Mouse (Mus musculus) CH12.LX (cell line): ENCODE data around the gene Gm4302. TPM values are rescaled to one million over a fixed set of nuclear protein-coding genes. Genes with fewer than 3 reads are reported as not detected.
"Not testable (repeated sequence)": the region's sequence is repeated elsewhere in the genome, so short reads cannot be mapped to it uniquely, and the experiment has no call there.

ENCODE experiments used
- DNase-seq: peaks from one replicate; pipeline ENCODE4 v3.0.0-alpha.2; 2013; ENCODE audit errors: extremely low read depth
- H3K27ac ChIP-seq: 2 replicates; pipeline ENCODE4 v1.5.1; 2012; ENCODE audit warnings: low read depth, mild to moderate bottlenecking, control low read depth, moderate library complexity; ENCODE audit not compliant: insufficient read depth
- H3K27me3 ChIP-seq: replicated peaks from 2 replicates; pipeline ENCODE3; 2012; ENCODE audit warnings: inconsistent platforms
- H3K36me3 ChIP-seq, 2 experiments: replicated peaks in 1 of 2; 2 replicates each; pipeline versions ENCODE3 to v1.6.1; 2012; ENCODE audit warnings: inconsistent platforms in 1 of 2, low read length in 1 of 2, mild to moderate bottlenecking in 1 of 2, mixed read lengths in 1 of 2, moderate library complexity in 1 of 2; ENCODE audit not compliant: control insufficient read depth in 1 of 2, insufficient read depth in 1 of 2
- H3K4me1 ChIP-seq, 2 experiments: 2 replicates each; pipeline ENCODE4 v1.6.1; 2012; ENCODE audit warnings: inconsistent platforms in 1 of 2, moderate library complexity in 1 of 2; ENCODE audit not compliant: insufficient read depth in 2 of 2, control insufficient read depth in 1 of 2
- H3K4me2 ChIP-seq: 2 replicates; pipeline ENCODE4 v1.6.1; 2012; ENCODE audit warnings: low read depth, mild to moderate bottlenecking, control low read depth; ENCODE audit not compliant: poor library complexity, insufficient read depth, severe bottlenecking
- H3K4me3 ChIP-seq, 3 experiments: fragments of 150-350 bp in 1 of 3; sonication (generic) in 1 of 3; replicated peaks in 1 of 3; 2 replicates each; pipeline versions ENCODE3 to v1.5.1; 2011 to 2012; ENCODE audit warnings: low read depth in 2 of 3, low read length in 2 of 3, mild to moderate bottlenecking in 2 of 3, moderate library complexity in 2 of 3, control low read depth in 1 of 3, improper control_type of control experiment in 1 of 3, inconsistent platforms in 1 of 3, mixed read lengths in 1 of 3; ENCODE audit not compliant: poor library complexity in 1 of 3
- H3K79me2 ChIP-seq: replicated peaks from 2 replicates; pipeline ENCODE4 v1.6.1; 2012; ENCODE audit warnings: mild to moderate bottlenecking, moderate library complexity; ENCODE audit not compliant: control insufficient read depth, poor library complexity, insufficient read depth, severe bottlenecking; ENCODE audit errors: extremely low read depth
- H3K9ac ChIP-seq: 2 replicates; pipeline ENCODE4 v1.6.1; 2012; ENCODE audit warnings: low read depth, mild to moderate bottlenecking, control low read depth, moderate library complexity; ENCODE audit not compliant: insufficient read depth
- H3K9me3 ChIP-seq: replicated peaks from 2 replicates; pipeline ENCODE3; 2012; ENCODE audit warnings: low read length, inconsistent platforms, mixed read lengths
- dilution Hi-C: fragments of 300-500 bp; cut with MboI; formaldehyde crosslinking; loops from 2 replicates; pipeline ENCODE4 v1.14.3; 2020; ENCODE audit warnings: low sequenced_read_pairs; ENCODE audit not compliant: extremely low pct_unique_long_range_greater_than_20kb, extremely low pct_ligation_motif_present
- in situ Hi-C: fragments of 300-500 bp; cut with MboI; formaldehyde crosslinking; loops from 3 replicates; pipeline ENCODE4 v1.14.3; 2019; ENCODE audit warnings: low sequenced_read_pairs, low pct_ligation_motif_present, low pct_unique_long_range_greater_than_20kb, mixed read lengths
- polyA plus RNA-seq: library from polyadenylated mRNA; unstranded; fragments of >175 nt; gene quantifications from 2 replicates; pipeline ENCODE4 v1.2.1, GENCODE M21; 2012; ENCODE audit warnings: low read depth; ENCODE audit not compliant: insufficient read length
- total RNA-seq, 2 experiments: library from RNA; depleted of rRNA; stranded (reverse); fragments of 300-350 nt in 1 of 2; fragments of >200 nt in 1 of 2; gene quantifications; 2 replicates each; pipeline ENCODE4 v1.2.3; 2012 to 2014

The Gm4302 gene
- total and polyA plus RNA-seq, 3 experiments: not detected

DNA sequence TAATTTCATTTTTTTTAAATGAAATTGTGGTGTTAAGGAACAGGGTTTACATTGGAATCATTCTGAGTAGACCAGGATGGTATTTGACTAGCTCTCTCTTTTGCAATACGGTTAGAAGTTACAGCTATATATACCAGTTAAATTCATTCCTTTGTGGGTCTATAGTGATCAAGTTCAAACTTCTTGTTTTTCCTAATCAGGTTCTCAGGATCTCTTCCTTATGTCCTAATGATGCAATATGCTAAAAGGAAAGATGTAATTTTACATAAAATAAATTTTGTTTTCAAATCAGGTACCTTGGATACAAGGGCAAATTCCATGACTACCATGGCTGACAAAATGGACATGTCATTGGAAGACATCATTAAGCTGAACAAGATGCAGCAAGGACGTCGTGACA, 10.2 kb downstream of the Gm4302 start, which contains the start of gene Gm4305:
Gm4305 (plus strand) TSS at position 301 of the 400 bp plus-strand sequence.
- H3K27ac ChIP-seq, DNase-seq, H3K4me2 ChIP-seq, dilution Hi-C loops, H3K4me3 ChIP-seq, H3K27me3 ChIP-seq, H3K9me3 ChIP-seq, H3K79me2 ChIP-seq, in situ Hi-C loops, H3K4me1 ChIP-seq, H3K9ac ChIP-seq, H3K36me3 ChIP-seq: not testable (repeated sequence)

DNA sequence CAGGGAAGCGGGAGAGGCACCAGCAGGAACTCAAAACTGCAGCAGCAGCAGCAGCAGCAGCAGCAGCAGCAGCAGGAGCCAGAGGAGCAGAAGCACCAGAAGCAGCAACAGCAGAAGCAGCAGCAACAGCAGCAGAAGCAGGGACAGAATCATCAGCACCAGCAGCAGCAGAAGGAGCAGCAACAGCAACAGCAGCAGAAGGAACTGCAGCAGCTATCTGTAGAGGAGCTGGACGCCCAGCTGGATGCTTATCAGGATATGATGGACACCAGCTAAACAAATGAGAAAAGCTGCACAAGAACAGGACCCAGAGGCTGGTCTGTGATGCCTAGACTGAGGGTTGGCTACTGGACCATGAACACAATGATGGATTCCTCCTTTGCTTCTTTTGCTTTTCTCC, 16.2 kb downstream of the Gm4302 start:
- H3K79me2 ChIP-seq, H3K27me3 ChIP-seq, H3K9ac ChIP-seq, H3K4me2 ChIP-seq, DNase-seq, H3K4me3 ChIP-seq, H3K36me3 ChIP-seq, H3K27ac ChIP-seq, H3K4me1 ChIP-seq, in situ Hi-C loops, dilution Hi-C loops, H3K9me3 ChIP-seq: not testable (repeated sequence)

DNA sequence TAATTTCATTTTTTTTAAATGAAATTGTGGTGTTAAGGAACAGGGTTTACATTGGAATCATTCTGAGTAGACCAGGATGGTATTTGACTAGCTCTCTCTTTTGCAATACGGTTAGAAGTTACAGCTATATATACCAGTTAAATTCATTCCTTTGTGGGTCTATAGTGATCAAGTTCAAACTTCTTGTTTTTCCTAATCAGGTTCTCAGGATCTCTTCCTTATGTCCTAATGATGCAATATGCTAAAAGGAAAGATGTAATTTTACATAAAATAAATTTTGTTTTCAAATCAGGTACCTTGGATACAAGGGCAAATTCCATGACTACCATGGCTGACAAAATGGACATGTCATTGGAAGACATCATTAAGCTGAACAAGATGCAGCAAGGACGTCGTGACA, 20.4 kb downstream of the Gm4302 start, which contains the start of gene Gm4307:
Gm4307 (plus strand) TSS at position 301 of the 400 bp plus-strand sequence.
- H3K4me1 ChIP-seq, H3K36me3 ChIP-seq, in situ Hi-C loops, dilution Hi-C loops, H3K79me2 ChIP-seq, H3K4me2 ChIP-seq, DNase-seq, H3K9me3 ChIP-seq, H3K27me3 ChIP-seq, H3K4me3 ChIP-seq, H3K9ac ChIP-seq, H3K27ac ChIP-seq: not testable (repeated sequence)

DNA sequence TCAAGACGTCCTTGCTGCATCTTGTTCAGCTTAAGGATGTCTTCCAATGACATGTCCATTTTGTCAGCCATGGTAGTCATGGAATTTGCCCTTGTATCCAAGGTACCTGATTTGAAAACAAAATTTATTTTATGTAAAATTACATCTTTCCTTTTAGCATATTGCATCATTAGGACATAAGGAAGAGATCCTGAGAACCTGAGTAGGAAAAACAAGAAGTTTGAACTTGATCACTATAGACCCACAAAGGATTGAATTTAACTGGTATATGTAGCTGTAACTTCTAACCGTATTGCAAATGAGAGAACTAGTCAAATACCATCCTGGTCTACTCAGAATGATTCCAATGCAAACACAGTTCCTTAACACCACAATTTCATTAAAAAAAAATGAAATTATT, 41.8 kb downstream of the Gm4302 start, which contains the start of gene Gm4312:
Gm4312 (minus strand) TSS at position 101 of the 400 bp plus-strand sequence.
- H3K36me3 ChIP-seq, H3K9ac ChIP-seq, H3K4me3 ChIP-seq, H3K27ac ChIP-seq, dilution Hi-C loops, H3K27me3 ChIP-seq, H3K79me2 ChIP-seq, in situ Hi-C loops, H3K4me2 ChIP-seq, H3K4me1 ChIP-seq, H3K9me3 ChIP-seq, DNase-seq: not testable (repeated sequence)

Other genes with a start within 250 kb of the Gm4302 start
- gene Gm4301, start 5.2 kb upstream of the Gm4302 start, total RNA-seq (2012; rRNA removed): not detected in 2 replicates
- not detected in 2 replicates for gene Gm4301, start 5.2 kb upstream of the Gm4302 start, total RNA-seq (2014; rRNA removed)
- not detected in 2 replicates for gene Gm4301, start 5.2 kb upstream of the Gm4302 start, polyA plus RNA-seq
- not detected in 2 replicates for gene Gm4303, start 5.1 kb downstream of the Gm4302 start, total RNA-seq (2012; rRNA removed)
- gene Gm4303, start 5.1 kb downstream of the Gm4302 start, total RNA-seq (2014; rRNA removed): not detected in 2 replicates
- gene Gm4303, start 5.1 kb downstream of the Gm4302 start, polyA plus RNA-seq: not detected in 2 replicates
- not detected in 2 replicates for gene Gm4305, start 10.3 kb downstream of the Gm4302 start, total RNA-seq (2012; rRNA removed)
- gene Gm4305, start 10.3 kb downstream of the Gm4302 start, total RNA-seq (2014; rRNA removed): not detected in 2 replicates
- not detected in 2 replicates for gene Gm4305, start 10.3 kb downstream of the Gm4302 start, polyA plus RNA-seq
- gene Gm4307, start 20.5 kb downstream of the Gm4302 start, total RNA-seq (2012; rRNA removed): not detected in 2 replicates
- not detected in 2 replicates for gene Gm4307, start 20.5 kb downstream of the Gm4302 start, total RNA-seq (2014; rRNA removed)
- not detected in 2 replicates for gene Gm4307, start 20.5 kb downstream of the Gm4302 start, polyA plus RNA-seq
- gene Gm4312, start 41.7 kb downstream of the Gm4302 start, total RNA-seq (2012; rRNA removed): not detected in 2 replicates
- gene Gm4312, start 41.7 kb downstream of the Gm4302 start, total RNA-seq (2014; rRNA removed): not detected in 2 replicates
- gene Gm4312, start 41.7 kb downstream of the Gm4302 start, polyA plus RNA-seq: not detected in 2 replicates
- gene Tmtc3, start 146.5 kb downstream of the Gm4302 start, total RNA-seq (2012; rRNA removed): not detected in 2 replicates
- gene Tmtc3, start 146.5 kb downstream of the Gm4302 start, total RNA-seq (2014; rRNA removed): not detected in 2 replicates
- gene Tmtc3, start 146.5 kb downstream of the Gm4302 start, polyA plus RNA-seq: not detected in 2 replicates
- gene Cep290, start 146.7 kb downstream of the Gm4302 start, total RNA-seq (2012; rRNA removed): 0.30 and 0.67 TPM in 2 replicates
- not detected in 2 replicates for gene Cep290, start 146.7 kb downstream of the Gm4302 start, total RNA-seq (2014; rRNA removed)
- not detected in 2 replicates for gene Cep290, start 146.7 kb downstream of the Gm4302 start, polyA plus RNA-seq
- not detected in 2 replicates for gene 4930430F08Rik, start 249.6 kb downstream of the Gm4302 start, total RNA-seq (2012; rRNA removed)
- gene 4930430F08Rik, start 249.6 kb downstream of the Gm4302 start, total RNA-seq (2014; rRNA removed): not detected in 2 replicates
- not detected in 2 replicates for gene 4930430F08Rik, start 249.6 kb downstream of the Gm4302 start, polyA plus RNA-seq
- gene 1700017N19Rik, start 249.6 kb downstream of the Gm4302 start, total RNA-seq (2012; rRNA removed): not detected in 2 replicates
- gene 1700017N19Rik, start 249.6 kb downstream of the Gm4302 start, total RNA-seq (2014; rRNA removed): not detected in 2 replicates
- gene 1700017N19Rik, start 249.6 kb downstream of the Gm4302 start, polyA plus RNA-seq: not detected in 2 replicates